In genomic region chr11:67147283-67147921, GRCm38 (mm10) we compare ENCODE assay signal across 22 mouse cellular contexts. TPM values are rescaled to one million over a fixed set of nuclear protein-coding genes. Genes with fewer than 3 reads are reported as not detected.
"Had no signal": no experiment of that assay in that cellular context is flagged by ENCODE, and none has a peak within 500 bp of the region (broad histone marks: within the 10 kb centered on the region; RNA-seq: fewer than 3 reads in every experiment).

No protein-coding gene starts in this region.

- H3K27ac ChIP-seq: neural tube, embryonic 12.5 days; neural tube, embryonic 13.5 days; neural tube, embryonic 15.5 days; stomach, embryonic 15.5 days; stomach, postnatal 0 days had no signal

- H3K9me3 ChIP-seq: neural tube, embryonic 12.5 days; neural tube, embryonic 13.5 days; neural tube, embryonic 15.5 days; stomach, embryonic 15.5 days had no signal

- H3K9ac ChIP-seq: neural tube, embryonic 12.5 days; neural tube, embryonic 13.5 days; neural tube, embryonic 15.5 days; stomach, embryonic 15.5 days had no signal

- H3K36me3 ChIP-seq: neural tube, embryonic 12.5 days; neural tube, embryonic 13.5 days; neural tube, embryonic 15.5 days; stomach, embryonic 15.5 days had no signal

- H3K4me3 ChIP-seq: neural tube, embryonic 12.5 days; neural tube, embryonic 13.5 days; neural tube, embryonic 15.5 days; stomach, embryonic 15.5 days had no signal

- DNase-seq: retina, postnatal 1 day; right cerebral cortex, adult 18-20 months; right cerebral cortex, postnatal 14 days; right cerebral cortex, postnatal 25 days; right cerebral cortex, postnatal 4 days; spleen, adult 18-20 months; thymus, adult 18-20 months; thymus, adult 2 months; thymus, postnatal 14 days; thymus, postnatal 25 days; thymus, postnatal 36 days; thymus, postnatal 4 days had no signal

- H3K4me1 ChIP-seq: neural tube, embryonic 12.5 days; neural tube, embryonic 13.5 days; neural tube, embryonic 15.5 days; stomach, embryonic 15.5 days had no signal

- H3K4me2 ChIP-seq: neural tube, embryonic 12.5 days; neural tube, embryonic 13.5 days; neural tube, embryonic 15.5 days; stomach, embryonic 15.5 days had no signal

- H3K27me3 ChIP-seq: neural tube, embryonic 12.5 days; neural tube, embryonic 13.5 days; neural tube, embryonic 15.5 days; stomach, embryonic 15.5 days had no signal

RNA-seq across cellular contexts. Expression of gene Myh2, which starts 23.4 kb away (rescaled TPM):
- total RNA-seq: neutrophil, adult 5-6 weeks had no signal
- polyA plus RNA-seq: neural tube, embryonic 13.5 days; small intestine, adult 2 months; spleen, adult 2 months; stomach, embryonic 14.5 days; stomach, embryonic 15.5 days; thymus, postnatal 0 days had no signal

RNA-seq across cellular contexts. Expression of gene Myh1, which starts 52.5 kb away (rescaled TPM):
- total RNA-seq: neutrophil, adult 5-6 weeks had no signal
- polyA plus RNA-seq: neural tube, embryonic 12.5 days; small intestine, adult 2 months had no signal
